Mouse (Mus musculus) urinary bladder, postnatal 36 days (tissue): ENCODE measurements around the gene Cgnl1.

Experiments used
- DNase-seq, 2 experiments: peaks; one replicate each; pipeline ENCODE4 v3.0.0; 2022; ENCODE audit warnings: low spot score in 2 of 2, mixed read lengths in 1 of 2

The Cgnl1 gene

GRCm38 (mm10) chr9:71578896-71579564 is 192.4 kb downstream of the Cgnl1 start:
- DNase-seq, result no peak
